Mouse (Mus musculus): ENCODE measurements around the gene Cd151.

GRCm38 (mm10) chr7:141439811-141440210 is 27.4 kb upstream of the Cd151 start:
- TF ChIP-seq CTCF (conservative IDR thresholded peaks at IDR 0.05; ENCODE audit: low read length) (no peak), NANOG (IDR thresholded peaks at IDR 0.05; ENCODE audit: borderline replicate concordance, low read length) (no peak), POU5F1 (IDR thresholded peaks at IDR 0.05; ENCODE audit: borderline replicate concordance, low read length) (no peak)

All from E14TG2a.4 (cell line).